Comparison of ENCODE assay signal across 10 mouse cellular contexts in the genomic region with DNA sequence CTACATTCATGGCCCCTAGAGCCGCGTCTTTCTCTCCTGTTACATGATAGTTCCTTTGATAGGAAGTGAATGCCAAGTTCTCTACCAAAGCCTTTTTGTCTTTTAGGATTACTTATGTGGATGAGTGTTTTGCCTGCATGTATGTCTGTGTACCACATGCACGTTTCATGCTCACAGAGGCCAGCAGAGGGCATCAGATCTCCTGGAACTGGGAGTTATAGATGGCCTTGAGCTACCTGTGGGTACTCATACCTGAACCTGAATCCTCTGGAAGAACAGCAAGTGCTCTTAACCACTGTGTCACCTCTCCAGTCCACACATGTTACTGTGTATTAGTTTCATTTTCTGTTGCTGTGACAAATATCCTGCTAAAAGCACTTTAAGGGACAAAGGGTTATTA. TPM values are rescaled to one million over a fixed set of nuclear protein-coding genes. Genes with fewer than 3 reads are reported as not detected.
A peak's percentile ranks its signal among the peaks of the same experiment; 100 is the strongest.
DNase-seq lines count a peak whose midpoint lies in the region; ATAC-seq and TF ChIP-seq lines count a peak whose summit lies in the region.
"Had no signal": no experiment of that assay in that cellular context is flagged by ENCODE, and none has a peak within 500 bp of the region (broad histone marks: within the 10 kb centered on the region; RNA-seq: fewer than 3 reads in every experiment).

No protein-coding gene starts in this region.

- peak; percentile 33 for DNase-seq in heart, adult 8-10 months (ENCODE audit: low spot score)
- DNase-seq in heart, adult 9 months (ENCODE audit: low spot score in 2 of 2), result no peak
- DNase-seq in R1 (ENCODE audit: low read depth, low spot score), result peak; percentile 58
- DNase-seq in kidney, postnatal 0 days (ENCODE audit: low spot score), result peak; percentile 63
- peak; percentile 37 for DNase-seq in spleen, adult 12 weeks (ENCODE audit: low spot score)
- no peak for DNase-seq in layer of hippocampus, adult 9-10 months (ENCODE audit: low spot score)
- DNase-seq in urinary bladder, adult 2 months (ENCODE audit: low spot score), result no peak

- TF ChIP-seq CTCF in C2C12 (IDR thresholded peaks at IDR 0.05; ENCODE audit: control insufficient read depth, insufficient read depth, insufficient read length), result peak; percentile 11
- TF ChIP-seq CTCF in kidney, postnatal 0 days (IDR thresholded peaks at IDR 0.05; ENCODE audit: low read depth), result peak; percentile 80

- H3K9ac ChIP-seq in kidney, postnatal 0 days (ENCODE audit: low read depth, low read length), result no peak overlapping the region
- H3K9ac ChIP-seq: embryonic facial prominence, embryonic 13.5 days; liver, embryonic 15.5 days had no signal

- H3K27ac ChIP-seq in kidney, postnatal 0 days, result no peak overlapping the region
- H3K27ac ChIP-seq: embryonic facial prominence, embryonic 13.5 days had no signal

- no peak overlapping the region for H3ac ChIP-seq in C2C12 (ENCODE audit: control insufficient read depth, insufficient read length, low read depth)

- H3K27me3 ChIP-seq in C2C12 (ENCODE audit: control insufficient read depth, insufficient read depth, insufficient read length), result peaks cover 4% of the 10 kb centered on the region
- H3K27me3 ChIP-seq in kidney, postnatal 0 days (ENCODE audit: insufficient read depth, low read length), result no peaks in the 10 kb centered on the region

- H3K36me3 ChIP-seq in C2C12 (ENCODE audit: control insufficient read depth, insufficient read depth), result peaks cover 62% of the 10 kb centered on the region
- H3K36me3 ChIP-seq in kidney, postnatal 0 days (ENCODE audit: insufficient read depth, low read length), result peaks cover 24% of the 10 kb centered on the region

- peaks cover 4% of the 10 kb centered on the region; the same call in 1 of the 2 replicates for H3K4me1 ChIP-seq in kidney, postnatal 0 days (replicated peaks; ENCODE audit: insufficient read depth, low read length)

- no peak overlapping the region for H3K4me3 ChIP-seq in C2C12 (ENCODE audit: insufficient read depth, poor library complexity, severe bottlenecking)
- no peak overlapping the region for H3K4me3 ChIP-seq in kidney, postnatal 0 days (replicated peaks; ENCODE audit: low read depth, low read length)
- H3K4me3 ChIP-seq: embryonic facial prominence, embryonic 13.5 days; liver, embryonic 15.5 days had no signal

- H3K79me3 ChIP-seq in C2C12 (ENCODE audit: low read depth), result no peaks in the 10 kb centered on the region

- no peak for ATAC-seq in kidney, postnatal 0 days (replicated peaks; ENCODE audit: low FRiP score, low read depth)

- H3K9me3 ChIP-seq in kidney, postnatal 0 days (replicated peaks; ENCODE audit: low read length), result no peaks in the 10 kb centered on the region
- H3K9me3 ChIP-seq: embryonic facial prominence, embryonic 13.5 days; liver, embryonic 15.5 days had no signal

- 70% methylated on average over 3 of the region's 3 CpGs for WGBS in kidney, postnatal 0 days

- no peak overlapping the region for H3K4me2 ChIP-seq in kidney, postnatal 0 days (ENCODE audit: low read length)
- H3K4me2 ChIP-seq: embryonic facial prominence, embryonic 13.5 days; liver, embryonic 15.5 days had no signal

- no peaks in the 10 kb centered on the region for H3K79me2 ChIP-seq in C2C12 (ENCODE audit: control insufficient read depth, insufficient read depth)

TF ChIP-seq in C2C12, 6 proteins besides CTCF, POLR2A, EP300 and RAD21:
- TF ChIP-seq MYOG (IDR thresholded peaks at IDR 0.05; ENCODE audit: control insufficient read depth, extremely low read depth, insufficient read length) (no peak), CEBPB (IDR thresholded peaks at IDR 0.05; ENCODE audit: low read depth) (no peak), FOSL1 (IDR thresholded peaks at IDR 0.05; ENCODE audit: insufficient read depth, low read length, poor library complexity, severe bottlenecking) (no peak), MYOD1 (IDR thresholded peaks at IDR 0.05; ENCODE audit: control insufficient read depth, insufficient read length, low read depth) (no peak), USF1 (IDR thresholded peaks at IDR 0.05; ENCODE audit: low read depth) (no peak), MAX (IDR thresholded peaks at IDR 0.05) (no peak)
TF ChIP-seq in C2C12: peak in this region for 0.

RNA-seq across cellular contexts. Expression of gene Abcg4, which starts 4.1 kb away (rescaled TPM):
- total RNA-seq in heart, adult 8-10 months (2022), result 1 to 10 TPM in 1 of 4 experiments, under 1 TPM in 3; 0.30 to 1.5 (median 0.52) TPM
- polyA plus RNA-seq in C2C12 (2012; fragmentation: generic; extraction: Trizol), result 0.21 TPM
- 1.0 and 1.6 TPM in 2 replicates for polyA plus RNA-seq in kidney, postnatal 0 days (2015; fragmentation: Nextera tagmentation; extraction: Ambion mirVana)
- 7.6 and 8.9 TPM in 2 replicates for polyA plus RNA-seq in urinary bladder, adult 2 months (2012; rRNA removed)

RNA-seq across cellular contexts. Expression of gene Hinfp, which starts 13.0 kb away (rescaled TPM):
- total RNA-seq in heart, adult 8-10 months (2022), result 1 to 10 TPM; 4.5 to 7.2 (median 6.3) TPM
- polyA plus RNA-seq in C2C12 (2012; fragmentation: generic; extraction: Trizol), result 9.1 TPM
- 14.9 and 18.5 TPM in 2 replicates for polyA plus RNA-seq in kidney, postnatal 0 days (2015; fragmentation: Nextera tagmentation; extraction: Ambion mirVana)
- polyA plus RNA-seq in urinary bladder, adult 2 months (2012; rRNA removed), result 20.2 and 22.7 TPM in 2 replicates

RNA-seq across cellular contexts. Expression of gene Nlrx1, which starts 24.1 kb away (rescaled TPM):
- 10 to 100 TPM; 20.3 to 25.8 (median 24.9) TPM for total RNA-seq in heart, adult 8-10 months (2022)
- polyA plus RNA-seq in C2C12 (2012; fragmentation: generic; extraction: Trizol), result 3.4 TPM
- polyA plus RNA-seq in kidney, postnatal 0 days (2015; fragmentation: Nextera tagmentation; extraction: Ambion mirVana), result 6.8 and 7.2 TPM in 2 replicates
- polyA plus RNA-seq in urinary bladder, adult 2 months (2012; rRNA removed), result 9.6 and 13.0 TPM in 2 replicates

RNA-seq across cellular contexts. Expression of gene C2cd2l, which starts 27.6 kb away (rescaled TPM):
- total RNA-seq in heart, adult 8-10 months (2022), result 10 to 100 TPM; 12.7 to 19.2 (median 14.1) TPM
- 18.8 TPM for polyA plus RNA-seq in C2C12 (2012; fragmentation: generic; extraction: Trizol)
- polyA plus RNA-seq in kidney, postnatal 0 days (2015; fragmentation: Nextera tagmentation; extraction: Ambion mirVana), result 11.6 and 13.0 TPM in 2 replicates
- 30.5 and 31.4 TPM in 2 replicates for polyA plus RNA-seq in urinary bladder, adult 2 months (2012; rRNA removed)

RNA-seq across cellular contexts. Expression of gene Dpagt1, which starts 33.3 kb away (rescaled TPM):
- 10 to 100 TPM; 19.4 to 23.5 (median 20.5) TPM for total RNA-seq in heart, adult 8-10 months (2022)
- 34.0 TPM for polyA plus RNA-seq in C2C12 (2012; fragmentation: generic; extraction: Trizol)
- polyA plus RNA-seq in kidney, postnatal 0 days (2015; fragmentation: Nextera tagmentation; extraction: Ambion mirVana), result 32.2 and 33.6 TPM in 2 replicates
- polyA plus RNA-seq in urinary bladder, adult 2 months (2012; rRNA removed), result 24.7 and 25.8 TPM in 2 replicates

Comparison
In these comparisons a context has a peak if more than half of its experiments do, and no peak if none do; other contexts are left out.
1. DNase-seq: peak in heart, adult 8-10 months (single experiment), R1 (single experiment), kidney, postnatal 0 days (single experiment) and spleen, adult 12 weeks (single experiment); none in heart, adult 9 months (0 of 2), layer of hippocampus, adult 9-10 months (single experiment) and urinary bladder, adult 2 months (single experiment).